Mouse (Mus musculus): ENCODE data around the gene Atp2b1. TPM values are rescaled to one million over a fixed set of nuclear protein-coding genes. Genes with fewer than 3 reads are reported as not detected.

The Atp2b1 gene
- polyA plus RNA-seq, 1 experiment from 2014 or later, result 168 TPM

DNA sequence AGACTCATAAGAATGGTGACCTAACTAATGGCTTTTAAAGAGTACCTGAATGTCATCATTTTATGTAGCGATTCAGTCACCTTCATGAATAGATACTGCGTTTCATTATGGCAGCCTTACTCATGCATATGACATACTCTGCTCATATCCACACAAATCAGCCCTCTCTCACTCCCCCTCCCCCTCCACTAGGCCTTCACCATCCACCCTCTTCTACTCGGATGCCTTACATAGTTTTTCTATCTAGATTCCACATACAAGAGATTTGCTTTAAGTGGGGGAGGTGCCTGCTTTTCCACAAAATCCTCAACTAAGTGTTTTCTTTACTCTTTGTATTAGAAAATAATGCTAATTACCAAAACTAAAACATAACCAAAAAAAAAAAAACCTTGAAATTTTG, 96.9 kb downstream of the Atp2b1 start:
- ATAC-seq (replicated peaks; ENCODE audit: low FRiP score), result no peak
- no peaks in the 10 kb centered on the region for H3K27me3 ChIP-seq
- H3K9ac ChIP-seq, result no peak overlapping the region
- H3K36me3 ChIP-seq, result peaks cover 82% of the 10 kb centered on the region
- no peaks in the 10 kb centered on the region for H3K9me3 ChIP-seq (replicated peaks)
- no peak overlapping the region for H3K27ac ChIP-seq
- H3K4me3 ChIP-seq (replicated peaks), result no peak overlapping the region
- no peaks in the 10 kb centered on the region for H3K4me1 ChIP-seq
- 85% methylated on average over 3 of the region's 3 CpGs for WGBS
- H3K4me2 ChIP-seq, result no peak overlapping the region

DNA sequence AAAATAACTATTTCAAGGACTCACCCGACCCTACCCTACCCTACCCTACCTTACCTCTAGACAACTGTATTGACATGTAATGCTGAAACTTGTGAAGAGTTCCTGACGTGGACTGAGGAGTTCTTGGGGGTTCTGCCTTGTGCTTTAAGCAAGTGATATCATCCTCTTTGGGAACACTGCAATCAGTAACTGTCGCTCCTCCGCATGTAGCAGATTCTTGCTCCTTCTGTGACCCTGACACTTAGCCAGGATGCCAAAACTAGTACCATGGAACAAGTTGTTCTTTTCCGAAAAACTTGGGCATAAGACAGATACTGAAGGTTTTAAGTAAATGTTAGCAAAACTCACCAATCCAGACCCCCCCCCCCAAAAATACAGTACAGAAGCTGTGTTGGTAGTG, 97.9 kb downstream of the Atp2b1 start:
- Histone ChIP-seq H3K36me3 (peaks cover 82% of the 10 kb centered on the region), H3K9me3 (replicated peaks) (no peaks in the 10 kb centered on the region), H3K27ac (no peak overlapping the region), H3K4me2 (no peak overlapping the region), H3K4me3 (replicated peaks) (no peak overlapping the region), H3K9ac (no peak overlapping the region), H3K27me3 (no peaks in the 10 kb centered on the region), H3K4me1 (no peaks in the 10 kb centered on the region)
- no peak for ATAC-seq (replicated peaks; ENCODE audit: low FRiP score)
- 87% methylated on average over 5 of the region's 5 CpGs for WGBS

DNA sequence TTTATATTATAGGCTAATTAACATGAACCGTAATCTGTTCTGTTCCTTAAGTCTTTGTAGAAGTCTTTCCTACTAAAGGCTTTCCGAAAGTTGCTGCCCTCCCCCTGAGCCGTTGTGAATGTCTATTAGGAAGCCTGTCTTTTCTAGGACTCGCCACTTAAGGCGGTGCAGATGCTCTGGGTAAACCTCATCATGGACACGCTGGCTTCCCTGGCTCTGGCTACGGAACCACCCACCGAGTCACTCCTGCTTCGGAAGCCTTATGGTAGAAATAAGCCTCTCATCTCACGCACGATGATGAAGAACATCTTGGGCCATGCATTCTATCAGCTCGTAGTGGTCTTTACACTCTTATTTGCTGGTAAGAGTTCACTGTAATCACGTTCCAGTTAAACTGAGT, 100.5 kb downstream of the Atp2b1 start:
- no peak for ATAC-seq (replicated peaks; ENCODE audit: low FRiP score)
- WGBS, result 93% methylated on average over 13 of the region's 13 CpGs
- Histone ChIP-seq H3K36me3 (peaks cover 89% of the 10 kb centered on the region), H3K27ac (no peak overlapping the region), H3K4me2 (no peak overlapping the region), H3K27me3 (no peaks in the 10 kb centered on the region), H3K9me3 (replicated peaks) (no peaks in the 10 kb centered on the region), H3K4me3 (replicated peaks) (no peak overlapping the region), H3K9ac (no peak overlapping the region), H3K4me1 (no peaks in the 10 kb centered on the region)

DNA sequence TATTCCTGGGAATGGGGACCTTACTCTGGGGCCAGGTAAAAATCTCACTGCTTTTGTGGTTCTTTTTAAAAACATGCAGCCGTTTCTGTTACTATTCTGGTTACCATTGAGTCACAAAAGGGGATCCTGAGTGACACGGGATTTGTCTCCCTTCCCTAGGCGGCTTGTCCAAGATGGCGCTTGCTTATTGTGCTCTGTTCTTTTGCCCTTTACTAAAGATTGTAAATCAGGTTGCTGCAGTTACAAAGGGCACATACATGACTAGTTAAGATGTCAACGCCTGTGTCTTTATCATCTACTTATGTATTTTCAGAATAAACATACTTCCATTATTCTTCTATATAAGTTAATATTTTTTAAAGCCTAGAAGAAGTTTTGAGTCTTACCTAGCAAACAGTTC, 102.8 kb downstream of the Atp2b1 start:
- no peaks in the 10 kb centered on the region for H3K27me3 ChIP-seq
- no peak overlapping the region for H3K4me2 ChIP-seq
- WGBS, result 89% methylated on average over 5 of the region's 5 CpGs
- no peak overlapping the region for H3K27ac ChIP-seq
- no peak overlapping the region for H3K4me3 ChIP-seq (replicated peaks)
- no peak for ATAC-seq (replicated peaks; ENCODE audit: low FRiP score)
- no peak overlapping the region for H3K9ac ChIP-seq
- H3K4me1 ChIP-seq, result no peaks in the 10 kb centered on the region
- H3K36me3 ChIP-seq, result peaks cover 78% of the 10 kb centered on the region
- no peaks in the 10 kb centered on the region for H3K9me3 ChIP-seq (replicated peaks)

GRCm38 (mm10) chr10:99027462-99027861, 113.3 kb downstream of the Atp2b1 start:
- ATAC-seq (replicated peaks; ENCODE audit: low FRiP score), result no peak
- Histone ChIP-seq H3K9ac (no peak overlapping the region), H3K9me3 (replicated peaks) (no peaks in the 10 kb centered on the region), H3K4me3 (replicated peaks) (no peak overlapping the region), H3K27me3 (no peaks in the 10 kb centered on the region), H3K4me2 (no peak overlapping the region), H3K36me3 (peaks cover 38% of the 10 kb centered on the region), H3K4me1 (no peaks in the 10 kb centered on the region), H3K27ac (no peak overlapping the region)
- WGBS, result 87% methylated on average over 5 of the region's 5 CpGs

- WGBS, result 93% methylated on average over 7 of the region's 7 CpGs
- Histone ChIP-seq H3K9ac (no peak overlapping the region), H3K36me3 (peaks cover 22% of the 10 kb centered on the region), H3K4me2 (no peak overlapping the region), H3K4me1 (no peaks in the 10 kb centered on the region), H3K27me3 (no peaks in the 10 kb centered on the region), H3K4me3 (replicated peaks) (no peak overlapping the region), H3K9me3 (replicated peaks) (no peaks in the 10 kb centered on the region), H3K27ac (no peak overlapping the region)
- ATAC-seq (replicated peaks; ENCODE audit: low FRiP score), result no peak
These were observed 115.6 kb downstream of the Atp2b1 start for GRCm38 (mm10) chr10:99029844-99030243.

GRCm38 (mm10) chr10:99033830-99034828, 119.9 kb downstream of the Atp2b1 start:
- Histone ChIP-seq H3K4me1 (peaks cover 19% of the 10 kb centered on the region), H3K4me3 (replicated peaks) (no peak overlapping the region), H3K4me2 (no peak overlapping the region), H3K9ac (no peak overlapping the region), H3K27ac (no peak overlapping the region), H3K27me3 (no peaks in the 10 kb centered on the region), H3K36me3 (0 out of 2 replicates have a peak, but pooled peaks cover under 1% of the 10 kb centered on the region), H3K9me3 (replicated peaks) (no peaks in the 10 kb centered on the region)
- 90% methylated on average over 15 of the region's 15 CpGs for WGBS
- no peak for ATAC-seq (replicated peaks; ENCODE audit: low FRiP score)

DNA sequence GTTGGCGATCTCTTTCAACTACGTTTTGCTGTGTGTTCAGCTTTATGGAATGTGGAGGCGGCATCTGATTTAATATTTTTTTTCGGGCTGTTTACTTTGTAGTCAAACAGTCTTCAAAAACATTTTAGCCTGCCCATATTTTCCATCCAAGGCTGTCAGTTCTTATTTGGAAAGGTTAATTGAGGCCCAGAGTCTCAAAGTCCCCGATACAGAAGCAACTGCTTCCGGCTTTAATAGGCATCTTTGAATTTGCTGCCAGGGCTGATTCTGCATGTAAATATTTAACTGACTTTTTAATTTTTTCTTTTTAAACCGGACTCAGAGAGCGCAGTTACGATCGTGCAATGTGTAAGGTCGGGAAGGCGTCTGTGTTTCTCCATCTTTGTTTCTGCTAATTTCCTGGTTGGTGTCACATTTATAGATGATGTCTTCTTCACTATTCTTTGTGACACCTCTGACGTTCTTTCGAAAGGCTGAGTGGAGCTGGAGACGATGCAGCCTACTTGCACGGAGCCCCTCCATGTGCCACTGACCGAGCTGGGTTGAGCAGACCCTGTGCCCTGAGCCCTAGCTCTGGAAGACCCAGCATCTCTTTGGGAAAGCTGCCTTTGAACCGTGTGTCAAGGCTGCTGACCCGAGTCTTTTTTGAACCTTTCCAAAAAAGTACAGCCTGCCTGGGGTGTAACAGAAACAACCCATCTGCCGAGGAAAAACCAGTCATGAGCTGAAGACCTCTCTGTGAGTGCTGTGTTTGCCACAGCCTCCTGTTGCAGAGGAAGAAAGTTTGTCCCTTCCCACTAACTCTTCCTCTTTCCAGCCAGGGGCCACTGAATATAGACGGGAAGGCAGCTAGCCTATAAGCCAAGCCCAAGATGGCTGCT, 123.2 kb downstream of the Atp2b1 start:
- WGBS, result 66% methylated on average over 21 of the region's 21 CpGs
- ATAC-seq (replicated peaks; ENCODE audit: low FRiP score), result peak; percentile 34; the same call in 1 of the 2 replicates
- Histone ChIP-seq H3K36me3 (no peaks in the 10 kb centered on the region), H3K9me3 (replicated peaks) (no peaks in the 10 kb centered on the region), H3K9ac (no peak overlapping the region), H3K4me1 (peaks cover 19% of the 10 kb centered on the region), H3K4me3 (replicated peaks) (no peak overlapping the region), H3K4me2 (peak overlapping the region; percentile 1; the same call in 1 of the 2 replicates), H3K27ac (peak overlapping the region; percentile 52), H3K27me3 (no peaks in the 10 kb centered on the region)

GRCm38 (mm10) chr10:99038866-99039265, 124.7 kb downstream of the Atp2b1 start:
- Histone ChIP-seq H3K4me1 (peaks cover 19% of the 10 kb centered on the region), H3K4me2 (no peak overlapping the region), H3K9ac (no peak overlapping the region), H3K27ac (no peak overlapping the region), H3K27me3 (no peaks in the 10 kb centered on the region), H3K36me3 (no peaks in the 10 kb centered on the region), H3K4me3 (replicated peaks) (no peak overlapping the region), H3K9me3 (replicated peaks) (no peaks in the 10 kb centered on the region)
- 64% methylated on average over 3 of the region's 3 CpGs for WGBS
- no peak for ATAC-seq (replicated peaks; ENCODE audit: low FRiP score)

GRCm38 (mm10) chr10:99040171-99040570, 126.0 kb downstream of the Atp2b1 start:
- no peak overlapping the region for H3K4me2 ChIP-seq
- no peaks in the 10 kb centered on the region for H3K36me3 ChIP-seq
- peaks cover 19% of the 10 kb centered on the region for H3K4me1 ChIP-seq
- no peaks in the 10 kb centered on the region for H3K27me3 ChIP-seq
- H3K9ac ChIP-seq, result no peak overlapping the region
- no peaks in the 10 kb centered on the region for H3K9me3 ChIP-seq (replicated peaks)
- no peak for ATAC-seq (replicated peaks; ENCODE audit: low FRiP score)
- no peak overlapping the region for H3K27ac ChIP-seq
- no peak overlapping the region for H3K4me3 ChIP-seq (replicated peaks)
- 87% methylated on average over 5 of the region's 5 CpGs for WGBS

GRCm38 (mm10) chr10:99046756-99047550, 132.7 kb downstream of the Atp2b1 start:
- Histone ChIP-seq H3K4me1 (peaks cover 8% of the 10 kb centered on the region), H3K4me2 (no peak overlapping the region), H3K27me3 (no peaks in the 10 kb centered on the region), H3K9ac (no peak overlapping the region), H3K36me3 (no peaks in the 10 kb centered on the region), H3K27ac (no peak overlapping the region), H3K9me3 (replicated peaks) (no peaks in the 10 kb centered on the region), H3K4me3 (replicated peaks) (no peak overlapping the region)
- ATAC-seq (replicated peaks; ENCODE audit: low FRiP score), result peak; percentile 70; the same call in 1 of the 2 replicates
- WGBS, result 17% methylated on average over 5 of the region's 5 CpGs

Data from kidney, embryonic 15.5 days (tissue).